Mouse (Mus musculus): ENCODE data around the gene Lamc2.

Lamc2 gene

GRCm38 (mm10) chr1:153185828-153186803 is at the start of gene Lamc2:
TSS of gene Lamc2 (minus strand) at chr1:153186447.
- DNase-seq (ENCODE audit: low spot score) = no peak

GRCm38 (mm10) chr1:153235576-153235975 is 49.3 kb upstream of the Lamc2 start:
- DNase-seq (ENCODE audit: low spot score) = no peak

GRCm38 (mm10) chr1:153231681-153232080 is 45.4 kb upstream of the Lamc2 start:
- no peak for DNase-seq (ENCODE audit: low spot score)

GRCm38 (mm10) chr1:153227916-153228315 is 41.7 kb upstream of the Lamc2 start:
- no peak for DNase-seq (ENCODE audit: low spot score)

GRCm38 (mm10) chr1:153227096-153227495 is 40.8 kb upstream of the Lamc2 start:
- no peak for DNase-seq (ENCODE audit: low spot score)

- DNase-seq (ENCODE audit: low spot score) = no peak
Measured at GRCm38 (mm10) chr1:153225786-153226725, 39.8 kb upstream of the Lamc2 start.

GRCm38 (mm10) chr1:153224331-153224730 is 38.1 kb upstream of the Lamc2 start:
- DNase-seq (ENCODE audit: low spot score) = no peak

- DNase-seq (ENCODE audit: low spot score) = no peak
Measured at GRCm38 (mm10) chr1:153219376-153219775, 33.1 kb upstream of the Lamc2 start.

- no peak for DNase-seq (ENCODE audit: low spot score)
Measured at GRCm38 (mm10) chr1:153216516-153216915, 30.3 kb upstream of the Lamc2 start.

GRCm38 (mm10) chr1:153215676-153216075 is 29.4 kb upstream of the Lamc2 start:
- DNase-seq (ENCODE audit: low spot score) = no peak

- DNase-seq (ENCODE audit: low spot score) = no peak
Measured at GRCm38 (mm10) chr1:153210992-153211391, 24.7 kb upstream of the Lamc2 start.

- DNase-seq (ENCODE audit: low spot score) = no peak
Measured at GRCm38 (mm10) chr1:153210198-153210597, 24.0 kb upstream of the Lamc2 start.

GRCm38 (mm10) chr1:153202195-153202594 is 15.9 kb upstream of the Lamc2 start:
- DNase-seq (ENCODE audit: low spot score) = no peak

GRCm38 (mm10) chr1:153201448-153201847 is 15.2 kb upstream of the Lamc2 start:
- DNase-seq (ENCODE audit: low spot score) = no peak

- no peak for DNase-seq (ENCODE audit: low spot score)
Measured at GRCm38 (mm10) chr1:153197316-153197850, 11.1 kb upstream of the Lamc2 start.

- DNase-seq (ENCODE audit: low spot score) = no peak
Measured at GRCm38 (mm10) chr1:153192945-153193344, 6.7 kb upstream of the Lamc2 start.

- no peak for DNase-seq (ENCODE audit: low spot score)
Measured at GRCm38 (mm10) chr1:153192379-153192778, 6.1 kb upstream of the Lamc2 start.

- no peak for DNase-seq (ENCODE audit: low spot score)
Measured at GRCm38 (mm10) chr1:153191943-153192329, 5.7 kb upstream of the Lamc2 start.

- no peak for DNase-seq (ENCODE audit: low spot score)
Measured at GRCm38 (mm10) chr1:153191237-153191942, 5.1 kb upstream of the Lamc2 start.

GRCm38 (mm10) chr1:153188081-153188480 is 1.8 kb upstream of the Lamc2 start:
- no peak for DNase-seq (ENCODE audit: low spot score)

GRCm38 (mm10) chr1:153180586-153181289 is 5.5 kb downstream of the Lamc2 start:
- DNase-seq (ENCODE audit: low spot score) = no peak

All from T-cell, adult 2 months (primary cell).